Comparison of ENCODE assay signal across 20 mouse cellular contexts in the genomic region with DNA sequence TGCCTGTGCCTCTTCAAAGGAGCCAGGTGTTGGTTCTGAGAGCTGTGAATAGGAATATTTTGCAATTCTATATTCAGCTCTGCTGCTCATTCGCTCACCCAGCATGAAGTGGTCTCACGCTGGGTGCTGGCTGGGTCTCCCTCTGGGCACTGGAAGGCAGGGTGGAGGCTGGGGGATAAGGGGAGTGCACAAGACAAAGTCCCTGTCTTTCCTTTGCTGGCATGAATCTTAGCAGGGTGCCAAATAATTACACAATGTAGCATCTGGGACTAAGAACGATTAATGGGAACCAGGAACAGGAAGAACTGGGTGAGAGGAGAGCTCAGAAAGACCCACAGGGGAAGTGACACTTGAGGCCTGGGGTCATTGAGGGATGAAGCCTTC. TPM values are rescaled to one million over a fixed set of nuclear protein-coding genes. Genes with fewer than 3 reads are reported as not detected.
DNase-seq lines count a peak whose midpoint lies in the region; ATAC-seq and TF ChIP-seq lines count a peak whose summit lies in the region.
"Had no signal": no experiment of that assay in that cellular context is flagged by ENCODE, and none has a peak within 500 bp of the region (broad histone marks: within the 10 kb centered on the region; RNA-seq: fewer than 3 reads in every experiment).

No protein-coding gene starts in this region.

- TF ChIP-seq CTCF in layer of hippocampus, adult 2 months (conservative IDR thresholded peaks at IDR 0.05): no peak
- no peak for TF ChIP-seq CTCF in bone marrow, adult 2 months (IDR thresholded peaks at IDR 0.05; ENCODE audit: control insufficient read depth, insufficient read depth, low read length)

- H3K27ac ChIP-seq in layer of hippocampus, adult 2 months: peak overlapping the region; percentile 94
- H3K27ac ChIP-seq in bone marrow, adult 2 months (ENCODE audit: control insufficient read depth, insufficient read depth, low read depth, low read length, poor library complexity): peak overlapping the region; percentile 40
- H3K27ac ChIP-seq: embryonic facial prominence, embryonic 12.5 days; liver, embryonic 14.5 days had no signal

- peaks cover 11% of the 10 kb centered on the region for H3K4me1 ChIP-seq in bone marrow, adult 2 months (ENCODE audit: control insufficient read depth, insufficient read depth, low read length)

- WGBS in bone marrow, adult 2 months: 47% methylated on average over 3 of the region's 3 CpGs

- no peak for TF ChIP-seq POLR2A in bone marrow, adult 2 months (IDR thresholded peaks at IDR 0.05; ENCODE audit: borderline replicate concordance, control insufficient read depth, low read depth, low read length)

- peak; percentile 20; the same call in 1 of the 2 replicates for ATAC-seq in megakaryocyte, adult 5-6 weeks (ENCODE audit: poor library complexity, severe bottlenecking)

- H3K4me3 ChIP-seq in layer of hippocampus, adult 2 months: no peak overlapping the region
- no peak overlapping the region for H3K4me3 ChIP-seq in bone marrow, adult 2 months (replicated peaks; ENCODE audit: control insufficient read depth, low read depth, low read length)
- H3K4me3 ChIP-seq: embryonic facial prominence, embryonic 12.5 days; midbrain, embryonic 13.5 days had no signal

- peak; percentile 55 for DNase-seq in cerebellum, adult 9-11 months
- DNase-seq in cerebellum, adult 11 months: no peak
- no peak for DNase-seq in layer of hippocampus, adult 2 months (ENCODE audit: low spot score in 2 of 2)
- no peak for DNase-seq in layer of hippocampus, postnatal 25 days (ENCODE audit: extremely low spot score in 1 of 2, low spot score in 1 of 2)
- DNase-seq in frontal cortex, postnatal 10 days (ENCODE audit: low spot score in 2 of 2): no peak
- DNase-seq: cerebellum, postnatal 36 days; thymus, postnatal 25 days had no signal

RNA-seq across cellular contexts. Expression of a gene that starts 1.4 kb away (rescaled TPM):
- total RNA-seq in layer of hippocampus, adult 2 months (2021): 10 to 100 TPM; 84.8 to 92.9 TPM
- total RNA-seq in layer of hippocampus, postnatal 25 days (2021): 10 to 100 TPM; 87.3 to 89.5 TPM
- 75.8 and 114 TPM in 2 replicates for polyA plus RNA-seq in bone marrow, adult 2 months (2011; ENCODE audit: insufficient read depth, insufficient read length, low replicate concordance, missing spikeins)
- 279 and 345 TPM in 2 replicates for total RNA-seq in megakaryocyte, adult 5-6 weeks (2015)
- 142 and 161 TPM in 2 replicates for total RNA-seq in megakaryocyte, adult 5-6 weeks (2017)

RNA-seq across cellular contexts. Expression of a gene that starts 3.2 kb away (rescaled TPM):
- under 1 TPM in 1 of 2 experiments, not detected in 1; 0.17 TPM for total RNA-seq in layer of hippocampus, adult 2 months (2021)
- total RNA-seq in layer of hippocampus, postnatal 25 days (2021): under 1 TPM in 1 of 2 experiments, not detected in 1; 0.20 TPM
- 0.29 and 0.60 TPM in 2 replicates for polyA plus RNA-seq in bone marrow, adult 2 months (2011; ENCODE audit: insufficient read depth, insufficient read length, low replicate concordance, missing spikeins)
- 0.14 and 0.22 TPM in 2 replicates for total RNA-seq in megakaryocyte, adult 5-6 weeks (2015)
- not detected in 2 replicates for total RNA-seq in megakaryocyte, adult 5-6 weeks (2017)
- total RNA-seq: gastrocnemius, adult 18-20 months; left cerebral cortex, postnatal 25 days had no signal
- polyA plus RNA-seq: embryonic facial prominence, embryonic 12.5 days; heart, embryonic 11.5 days had no signal

RNA-seq across cellular contexts. Expression of a gene that starts 6.4 kb away (rescaled TPM):
- 1 to 10 TPM; 1.0 to 2.5 TPM for total RNA-seq in layer of hippocampus, adult 2 months (2021)
- 1 to 10 TPM; 1.1 to 2.9 TPM for total RNA-seq in layer of hippocampus, postnatal 25 days (2021)
- 27.6 and 60.8 TPM in 2 replicates for polyA plus RNA-seq in bone marrow, adult 2 months (2011; ENCODE audit: insufficient read depth, insufficient read length, low replicate concordance, missing spikeins)
- total RNA-seq in megakaryocyte, adult 5-6 weeks (2015): 30.5 and 42.1 TPM in 2 replicates
- 43.9 and 44.8 TPM in 2 replicates for total RNA-seq in megakaryocyte, adult 5-6 weeks (2017)
- total RNA-seq: gastrocnemius, adult 18-20 months had no signal

RNA-seq across cellular contexts. Expression of a gene that starts 7.4 kb away (rescaled TPM):
- under 1 TPM; 0.07 to 0.08 TPM for total RNA-seq in layer of hippocampus, adult 2 months (2021)
- not detected for total RNA-seq in layer of hippocampus, postnatal 25 days (2021)
- not detected in 2 replicates for polyA plus RNA-seq in bone marrow, adult 2 months (2011; ENCODE audit: insufficient read depth, insufficient read length, low replicate concordance, missing spikeins)
- not detected in 2 replicates for total RNA-seq in megakaryocyte, adult 5-6 weeks (2015)
- not detected in 2 replicates for total RNA-seq in megakaryocyte, adult 5-6 weeks (2017)
- total RNA-seq: adrenal gland, adult 18-20 months; gastrocnemius, adult 18-20 months; layer of hippocampus, postnatal 10 days; left cerebral cortex, postnatal 25 days had no signal
- polyA plus RNA-seq: embryonic facial prominence, embryonic 12.5 days; heart, embryonic 11.5 days; hindbrain, embryonic 10.5 days; kidney, embryonic 16.5 days; liver, embryonic 14.5 days; myocyte had no signal

RNA-seq across cellular contexts. Expression of a gene that starts 16.1 kb away (rescaled TPM):
- total RNA-seq in layer of hippocampus, adult 2 months (2021): 10 to 100 TPM; 42.5 to 47.9 TPM
- total RNA-seq in layer of hippocampus, postnatal 25 days (2021): 10 to 100 TPM; 27.8 to 43.9 TPM
- 51.8 and 86.1 TPM in 2 replicates for polyA plus RNA-seq in bone marrow, adult 2 months (2011; ENCODE audit: insufficient read depth, insufficient read length, low replicate concordance, missing spikeins)
- total RNA-seq in megakaryocyte, adult 5-6 weeks (2015): 21.0 and 26.7 TPM in 2 replicates
- total RNA-seq in megakaryocyte, adult 5-6 weeks (2017): 21.0 and 25.0 TPM in 2 replicates

Comparison
In these comparisons a context has a peak if more than half of its experiments do, and no peak if none do; other contexts are left out.
1. RNA of a gene that starts 6.4 kb away (total RNA-seq): 30.5 to 44.8 TPM in megakaryocyte, adult 5-6 weeks; 1.1 to 2.9 TPM in layer of hippocampus, postnatal 25 days and 1.0 to 2.5 TPM in layer of hippocampus, adult 2 months; every median in the first group is over 4 times any median in the second.